Mouse (Mus musculus): ENCODE measurements around the gene Pakap. TPM values are rescaled to one million over a fixed set of nuclear protein-coding genes. Genes with fewer than 3 reads are reported as not detected.

Gene Pakap
- polyA plus RNA-seq, 1 experiment from 2014 or later: 21.1 TPM

- no peak overlapping the region for H3K4me2 ChIP-seq (ENCODE audit: low read depth, low read length, severe bottlenecking)
- no peak for DNase-seq (ENCODE audit: low spot score)
Measured at GRCm38 (mm10) chr4:57624819-57625218, 56.8 kb downstream of the Pakap start.

GRCm38 (mm10) chr4:57625306-57625705 is 57.3 kb downstream of the Pakap start:
- H3K27ac ChIP-seq (ENCODE audit: low read depth, low read length): no peak overlapping the region
- H3K36me3 ChIP-seq (ENCODE audit: control insufficient read depth, insufficient read depth, low read length): no peaks in the 10 kb centered on the region
- H3K4me3 ChIP-seq (ENCODE audit: low read depth, low read length): no peak overlapping the region
- no peak overlapping the region for H3K9ac ChIP-seq (ENCODE audit: low read length)
- WGBS: 92% methylated on average over 1 of the region's 1 CpGs
- H3K4me2 ChIP-seq (ENCODE audit: low read depth, low read length, severe bottlenecking): no peak overlapping the region
- no peaks in the 10 kb centered on the region for H3K9me3 ChIP-seq (ENCODE audit: control insufficient read depth, low read length)
- DNase-seq (ENCODE audit: low spot score) (no peak), ATAC-seq (replicated peaks; ENCODE audit: low FRiP score) (no peak)
- no peaks in the 10 kb centered on the region for H3K4me1 ChIP-seq (replicated peaks; ENCODE audit: control insufficient read depth, insufficient read depth, low read length)
- H3K27me3 ChIP-seq (ENCODE audit: control insufficient read depth, insufficient read depth, low read length): no peaks in the 10 kb centered on the region

More at GRCm38 (mm10) chr4:57624819-57625218, 56.8 kb downstream of the Pakap start:
- Histone ChIP-seq H3K4me1 (replicated peaks; ENCODE audit: control insufficient read depth, insufficient read depth, low read length) (no peaks in the 10 kb centered on the region), H3K9me3 (ENCODE audit: control insufficient read depth, low read length) (no peaks in the 10 kb centered on the region), H3K4me3 (ENCODE audit: low read depth, low read length) (no peak overlapping the region), H3K36me3 (ENCODE audit: control insufficient read depth, insufficient read depth, low read length) (no peaks in the 10 kb centered on the region), H3K27me3 (ENCODE audit: control insufficient read depth, insufficient read depth, low read length) (no peaks in the 10 kb centered on the region), H3K9ac (ENCODE audit: low read length) (no peak overlapping the region), H3K27ac (ENCODE audit: low read depth, low read length) (no peak overlapping the region)
- no peak for ATAC-seq (replicated peaks; ENCODE audit: low FRiP score)
- 92% methylated on average over 2 of the region's 2 CpGs for WGBS

- no peaks in the 10 kb centered on the region for H3K27me3 ChIP-seq (ENCODE audit: control insufficient read depth, insufficient read depth, low read length)
- no peaks in the 10 kb centered on the region for H3K36me3 ChIP-seq (ENCODE audit: control insufficient read depth, insufficient read depth, low read length)
- no peak overlapping the region for H3K4me2 ChIP-seq (ENCODE audit: low read depth, low read length, severe bottlenecking)
- no peak overlapping the region for H3K27ac ChIP-seq (ENCODE audit: low read depth, low read length)
- H3K9ac ChIP-seq (ENCODE audit: low read length): no peak overlapping the region
- H3K4me1 ChIP-seq (replicated peaks; ENCODE audit: control insufficient read depth, insufficient read depth, low read length): no peaks in the 10 kb centered on the region
- H3K9me3 ChIP-seq (ENCODE audit: control insufficient read depth, low read length): no peaks in the 10 kb centered on the region
- DNase-seq (ENCODE audit: low spot score) (no peak), ATAC-seq (replicated peaks; ENCODE audit: low FRiP score) (no peak)
- H3K4me3 ChIP-seq (ENCODE audit: low read depth, low read length): no peak overlapping the region
- WGBS: 76% methylated on average over 1 of the region's 1 CpGs
Measured at GRCm38 (mm10) chr4:57625756-57626155, 57.8 kb downstream of the Pakap start.

GRCm38 (mm10) chr4:57626921-57627320 is 58.9 kb downstream of the Pakap start:
- H3K9me3 ChIP-seq (ENCODE audit: control insufficient read depth, low read length): no peaks in the 10 kb centered on the region
- no peaks in the 10 kb centered on the region for H3K36me3 ChIP-seq (ENCODE audit: control insufficient read depth, insufficient read depth, low read length)
- no peak for ATAC-seq (replicated peaks; ENCODE audit: low FRiP score)
- 91% methylated on average over 5 of the region's 5 CpGs for WGBS
- no peak overlapping the region for H3K4me3 ChIP-seq (ENCODE audit: low read depth, low read length)
- H3K27me3 ChIP-seq (ENCODE audit: control insufficient read depth, insufficient read depth, low read length): no peaks in the 10 kb centered on the region
- no peak overlapping the region for H3K27ac ChIP-seq (ENCODE audit: low read depth, low read length)
- no peak overlapping the region for H3K9ac ChIP-seq (ENCODE audit: low read length)
- no peak overlapping the region for H3K4me2 ChIP-seq (ENCODE audit: low read depth, low read length, severe bottlenecking)
- no peaks in the 10 kb centered on the region for H3K4me1 ChIP-seq (replicated peaks; ENCODE audit: control insufficient read depth, insufficient read depth, low read length)
- DNase-seq (ENCODE audit: low spot score): no peak

- H3K36me3 ChIP-seq (ENCODE audit: control insufficient read depth, insufficient read depth, low read length): no peaks in the 10 kb centered on the region
- H3K27me3 ChIP-seq (ENCODE audit: control insufficient read depth, insufficient read depth, low read length): no peaks in the 10 kb centered on the region
- WGBS: 88% methylated on average over 5 of the region's 5 CpGs
- no peak overlapping the region for H3K9ac ChIP-seq (ENCODE audit: low read length)
- DNase-seq (ENCODE audit: low spot score) (no peak), ATAC-seq (replicated peaks; ENCODE audit: low FRiP score) (no peak)
- no peak overlapping the region for H3K4me3 ChIP-seq (ENCODE audit: low read depth, low read length)
- no peaks in the 10 kb centered on the region for H3K9me3 ChIP-seq (ENCODE audit: control insufficient read depth, low read length)
- peaks cover 2% of the 10 kb centered on the region; the same call in 1 of the 2 replicates for H3K4me1 ChIP-seq (replicated peaks; ENCODE audit: control insufficient read depth, insufficient read depth, low read length)
- H3K27ac ChIP-seq (ENCODE audit: low read depth, low read length): no peak overlapping the region
- H3K4me2 ChIP-seq (ENCODE audit: low read depth, low read length, severe bottlenecking): no peak overlapping the region
Measured at GRCm38 (mm10) chr4:57632386-57632785, 64.4 kb downstream of the Pakap start.

GRCm38 (mm10) chr4:57633052-57633451 is 65.1 kb downstream of the Pakap start:
- no peaks in the 10 kb centered on the region for H3K9me3 ChIP-seq (ENCODE audit: control insufficient read depth, low read length)
- DNase-seq (ENCODE audit: low spot score) (no peak), ATAC-seq (replicated peaks; ENCODE audit: low FRiP score) (no peak)
- no peaks in the 10 kb centered on the region for H3K27me3 ChIP-seq (ENCODE audit: control insufficient read depth, insufficient read depth, low read length)
- no peak overlapping the region for H3K27ac ChIP-seq (ENCODE audit: low read depth, low read length)
- no peak overlapping the region for H3K4me3 ChIP-seq (ENCODE audit: low read depth, low read length)
- WGBS: 90% methylated on average over 7 of the region's 7 CpGs
- no peak overlapping the region for H3K9ac ChIP-seq (ENCODE audit: low read length)
- H3K4me2 ChIP-seq (ENCODE audit: low read depth, low read length, severe bottlenecking): no peak overlapping the region
- H3K36me3 ChIP-seq (ENCODE audit: control insufficient read depth, insufficient read depth, low read length): no peaks in the 10 kb centered on the region
- H3K4me1 ChIP-seq (replicated peaks; ENCODE audit: control insufficient read depth, insufficient read depth, low read length): peaks cover 2% of the 10 kb centered on the region; the same call in 1 of the 2 replicates

- whole genome bisulfite sequencing: 50% methylated on average over 1 of the region's 1 CpGs
- H3K4me3 ChIP-seq (ENCODE audit: low read depth, low read length): no peak overlapping the region
- H3K4me2 ChIP-seq (ENCODE audit: low read depth, low read length, severe bottlenecking): no peak overlapping the region
- H3K36me3 ChIP-seq (ENCODE audit: control insufficient read depth, insufficient read depth, low read length): no peaks in the 10 kb centered on the region
- H3K9me3 ChIP-seq (ENCODE audit: control insufficient read depth, low read length): no peaks in the 10 kb centered on the region
- H3K4me1 ChIP-seq (replicated peaks; ENCODE audit: control insufficient read depth, insufficient read depth, low read length): peaks cover 4% of the 10 kb centered on the region; the same call in 1 of the 2 replicates
- no peak for DNase-seq (ENCODE audit: low spot score)
- no peak overlapping the region for H3K27ac ChIP-seq (ENCODE audit: low read depth, low read length)
- H3K27me3 ChIP-seq (ENCODE audit: control insufficient read depth, insufficient read depth, low read length): no peaks in the 10 kb centered on the region
- no peak overlapping the region for H3K9ac ChIP-seq (ENCODE audit: low read length)
- no peak for ATAC-seq (replicated peaks; ENCODE audit: low FRiP score)
Measured at GRCm38 (mm10) chr4:57634956-57635355, 67.0 kb downstream of the Pakap start.

- Histone ChIP-seq H3K9ac (ENCODE audit: low read length) (no peak overlapping the region), H3K4me1 (replicated peaks; ENCODE audit: control insufficient read depth, insufficient read depth, low read length) (peaks cover 4% of the 10 kb centered on the region; the same call in 1 of the 2 replicates), H3K36me3 (ENCODE audit: control insufficient read depth, insufficient read depth, low read length) (no peaks in the 10 kb centered on the region), H3K27ac (ENCODE audit: low read depth, low read length) (no peak overlapping the region), H3K4me2 (ENCODE audit: low read depth, low read length, severe bottlenecking) (no peak overlapping the region), H3K9me3 (ENCODE audit: control insufficient read depth, low read length) (no peaks in the 10 kb centered on the region), H3K4me3 (ENCODE audit: low read depth, low read length) (no peak overlapping the region), H3K27me3 (ENCODE audit: control insufficient read depth, insufficient read depth, low read length) (no peaks in the 10 kb centered on the region)
- DNase-seq (ENCODE audit: low spot score) (no peak), ATAC-seq (replicated peaks; ENCODE audit: low FRiP score) (no peak)
- WGBS: 76% methylated on average over 9 of the region's 9 CpGs
Measured at GRCm38 (mm10) chr4:57636782-57637482, 69.0 kb downstream of the Pakap start.
